Mouse (Mus musculus) stomach, postnatal 0 days (tissue): ENCODE measurements around the gene Pi4k2b.

Experiments used
- CTCF ChIP-seq: IDR thresholded peaks from 2 replicates; pipeline ENCODE4 v1.5.1; 2016; ENCODE audit warnings: antibody characterized with exemption, low read depth, mild to moderate bottlenecking, moderate library complexity
- EP300 ChIP-seq: optimal IDR thresholded peaks from 2 replicates; pipeline ENCODE3; 2016; ENCODE audit warnings: antibody characterized with exemption

DNA sequence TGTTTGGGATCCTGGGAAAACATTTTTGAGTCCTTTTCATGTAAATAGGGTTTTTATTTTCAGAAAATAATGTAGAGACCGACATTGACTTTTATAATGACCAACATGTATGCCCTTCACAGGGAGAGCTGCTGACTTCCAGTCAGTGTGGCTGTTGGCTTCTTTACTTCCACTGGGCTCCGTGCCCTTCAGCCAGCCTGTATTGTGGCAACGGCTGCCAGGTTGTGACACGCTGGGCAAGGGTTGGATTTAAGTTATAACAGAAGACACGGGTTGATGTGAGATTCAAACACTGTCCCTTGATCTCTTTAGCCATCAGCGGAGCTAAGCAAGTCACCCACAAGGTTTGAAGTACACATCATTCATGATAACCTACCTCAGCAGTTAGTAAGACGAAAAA lies 77.3 kb downstream of the Pi4k2b start:
- TF ChIP-seq CTCF, result no peak
- TF ChIP-seq EP300, result no peak
